Mouse (Mus musculus): ENCODE measurements around the gene Phyhd1. TPM values are rescaled to one million over a fixed set of nuclear protein-coding genes. Genes with fewer than 3 reads are reported as not detected.

Gene Phyhd1
- polyA plus RNA-seq (2014; fragmentation: Nextera tagmentation; extraction: Ambion mirVana), result 13.3 and 14.1 TPM in 2 replicates

DNA sequence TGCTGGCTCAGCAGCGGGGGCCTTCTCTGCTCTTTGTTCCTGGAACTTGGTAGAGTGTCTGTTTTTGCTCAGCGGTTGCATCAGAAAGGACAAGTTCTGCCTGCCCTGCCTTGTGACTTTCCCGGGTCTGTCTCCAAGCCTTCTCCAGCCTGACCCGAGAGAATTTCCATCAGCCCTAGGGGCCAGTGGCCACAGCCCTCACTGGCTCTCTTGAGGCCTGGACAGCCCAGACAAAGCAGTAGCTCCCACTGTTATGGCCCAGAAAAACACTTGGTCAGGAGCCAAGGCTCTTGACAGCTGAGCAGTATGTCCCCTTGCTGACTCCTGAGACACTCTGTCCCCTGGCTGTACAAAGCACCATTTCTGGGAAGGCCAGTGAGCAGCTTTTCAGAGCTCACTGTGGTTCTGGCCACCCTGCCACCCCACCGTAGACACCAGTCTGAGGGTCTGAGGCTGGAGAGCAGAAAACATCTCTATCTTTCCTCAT is at the start of gene Phyhd1:
Gene Phyhd1, plus strand, starts transcription at position 437 of the 487 bp plus-strand sequence.
- DNase-seq (ENCODE audit: low spot score), result peak; percentile 64
- 35% methylated on average over 5 of the region's 5 CpGs for WGBS
- Histone ChIP-seq H3K27ac (ENCODE audit: low read depth) (peak within 1 kb of the TSS; percentile 79), H3K27me3 (replicated peaks; ENCODE audit: control insufficient read depth, insufficient read depth, low read length) (no peaks in the 10 kb centered on the region), H3K9me3 (ENCODE audit: control insufficient read depth, low read length) (no peaks in the 10 kb centered on the region), H3K4me1 (replicated peaks; ENCODE audit: control insufficient read depth, insufficient read depth, low read length) (peaks cover 29% of the 10 kb centered on the region), H3K4me3 (ENCODE audit: low read depth, low read length) (peak within 1 kb of the TSS; percentile 8; the same call in 1 of the 2 replicates), H3K9ac (ENCODE audit: low read length) (peak within 1 kb of the TSS; percentile 27), H3K36me3 (ENCODE audit: control insufficient read depth, insufficient read depth, low read length) (peaks cover 37% of the 10 kb centered on the region), H3K4me2 (ENCODE audit: low read length) (peak within 1 kb of the TSS; percentile 46)
- no peak for ATAC-seq (replicated peaks; ENCODE audit: low FRiP score, low TSS enrichment, low read depth)

DNA sequence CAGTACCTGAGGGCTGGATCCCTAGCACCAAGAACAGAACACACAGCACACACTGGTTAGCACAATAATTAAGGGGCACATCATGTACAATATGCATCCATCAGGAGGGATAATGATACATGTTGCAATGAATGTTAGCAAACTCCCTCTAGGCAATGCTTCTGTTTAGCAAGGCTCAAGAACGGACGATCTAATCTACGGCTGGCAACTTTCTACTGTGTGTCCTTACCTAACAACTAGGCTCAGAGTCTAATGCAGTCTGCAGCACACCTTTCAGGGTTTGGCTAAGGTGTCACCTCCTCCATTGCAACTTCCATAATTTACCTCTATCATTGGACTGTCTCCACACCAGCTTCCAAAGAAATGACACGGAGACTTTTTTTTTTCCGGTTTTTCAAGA is 49.7 kb upstream of the Phyhd1 start:
- no peak overlapping the region for H3K4me2 ChIP-seq (ENCODE audit: low read length)
- no peak overlapping the region for H3K4me3 ChIP-seq (ENCODE audit: low read depth, low read length)
- ATAC-seq (replicated peaks; ENCODE audit: low FRiP score, low TSS enrichment, low read depth), result no peak
- 92% methylated on average over 5 of the region's 5 CpGs for WGBS
- no peaks in the 10 kb centered on the region for H3K36me3 ChIP-seq (ENCODE audit: control insufficient read depth, insufficient read depth, low read length)
- H3K4me1 ChIP-seq (replicated peaks; ENCODE audit: control insufficient read depth, insufficient read depth, low read length), result no peaks in the 10 kb centered on the region
- no peak overlapping the region for H3K27ac ChIP-seq (ENCODE audit: low read depth)
- no peaks in the 10 kb centered on the region for H3K27me3 ChIP-seq (replicated peaks; ENCODE audit: control insufficient read depth, insufficient read depth, low read length)
- no peak for DNase-seq (ENCODE audit: low spot score)
- H3K9ac ChIP-seq (ENCODE audit: low read length), result no peak overlapping the region
- no peaks in the 10 kb centered on the region for H3K9me3 ChIP-seq (ENCODE audit: control insufficient read depth, low read length)

GRCm38 (mm10) chr2:30235593-30235992 is 30.4 kb upstream of the Phyhd1 start:
- Histone ChIP-seq H3K27ac (ENCODE audit: low read depth) (no peak overlapping the region), H3K4me3 (ENCODE audit: low read depth, low read length) (no peak overlapping the region), H3K9ac (ENCODE audit: low read length) (no peak overlapping the region), H3K27me3 (replicated peaks; ENCODE audit: control insufficient read depth, insufficient read depth, low read length) (no peaks in the 10 kb centered on the region), H3K4me2 (ENCODE audit: low read length) (no peak overlapping the region), H3K36me3 (ENCODE audit: control insufficient read depth, insufficient read depth, low read length) (peaks cover 6% of the 10 kb centered on the region), H3K9me3 (ENCODE audit: control insufficient read depth, low read length) (no peaks in the 10 kb centered on the region), H3K4me1 (replicated peaks; ENCODE audit: control insufficient read depth, insufficient read depth, low read length) (peaks cover 23% of the 10 kb centered on the region)
- ATAC-seq (replicated peaks; ENCODE audit: low FRiP score, low TSS enrichment, low read depth) (no peak), DNase-seq (ENCODE audit: low spot score) (no peak)
- 83% methylated on average over 5 of the region's 5 CpGs for WGBS

DNA sequence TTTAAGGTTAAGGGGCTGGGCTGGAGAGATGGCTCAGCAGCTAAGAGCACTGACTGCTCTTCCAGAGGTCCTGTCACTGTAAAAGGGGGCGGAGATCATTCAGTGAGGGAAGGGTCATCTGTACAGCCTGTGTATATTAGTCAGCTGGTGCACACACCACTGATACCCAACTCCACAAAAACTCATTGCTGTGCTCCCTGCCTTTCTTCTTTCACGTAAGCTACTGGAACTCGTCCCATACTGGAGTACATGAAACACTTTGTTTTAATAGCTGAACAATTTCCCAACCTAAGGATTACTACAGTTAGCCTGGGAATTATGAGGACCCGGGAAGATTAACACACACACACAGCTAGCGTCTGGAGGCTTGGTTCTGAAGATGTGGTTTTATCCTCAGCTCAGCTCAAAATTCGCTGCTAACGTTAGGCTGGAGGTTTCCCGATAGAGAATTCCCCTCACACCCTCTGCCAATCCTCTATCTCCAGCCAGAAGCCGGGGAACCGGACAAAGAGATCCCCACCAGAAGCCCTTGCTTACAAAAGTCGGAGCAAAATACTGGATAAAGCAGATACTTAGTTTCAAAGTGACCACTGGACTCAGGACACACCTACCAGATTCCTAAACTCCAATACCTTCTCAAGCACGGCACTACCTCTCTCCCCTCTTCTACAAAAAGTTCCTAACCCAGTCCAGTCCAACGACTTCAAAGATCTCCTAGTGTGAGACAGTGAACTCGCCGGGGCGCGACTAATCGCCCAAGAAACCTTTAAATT is 29.4 kb upstream of the Phyhd1 start:
- H3K36me3 ChIP-seq (ENCODE audit: control insufficient read depth, insufficient read depth, low read length), result peaks cover 16% of the 10 kb centered on the region
- peak; percentile 12; the same call in 1 of the 2 replicates for ATAC-seq (replicated peaks; ENCODE audit: low FRiP score, low TSS enrichment, low read depth)

GRCm38 (mm10) chr2:30237199-30237880 is 28.7 kb upstream of the Phyhd1 start, which contains the start of gene Lrrc8a:
Lrrc8a (plus strand) TSS chr2:30237715.
- Histone ChIP-seq H3K4me2 (ENCODE audit: low read length) (peak within 1 kb of the TSS; percentile 89), H3K9me3 (ENCODE audit: control insufficient read depth, low read length) (no peaks in the 10 kb centered on the region), H3K4me3 (ENCODE audit: low read depth, low read length) (peak within 1 kb of the TSS; percentile 64), H3K9ac (ENCODE audit: low read length) (peak within 1 kb of the TSS; percentile 78), H3K27me3 (replicated peaks; ENCODE audit: control insufficient read depth, insufficient read depth, low read length) (no peaks in the 10 kb centered on the region), H3K36me3 (ENCODE audit: control insufficient read depth, insufficient read depth, low read length) (peaks cover 21% of the 10 kb centered on the region), H3K4me1 (replicated peaks; ENCODE audit: control insufficient read depth, insufficient read depth, low read length) (peaks cover 23% of the 10 kb centered on the region), H3K27ac (ENCODE audit: low read depth) (peak within 1 kb of the TSS; percentile 87)
- peak; percentile 100 for DNase-seq (ENCODE audit: low spot score)
- peak; percentile 97 for ATAC-seq (replicated peaks; ENCODE audit: low FRiP score, low TSS enrichment, low read depth)
- WGBS, result under 1% methylated on average over 58 of the region's 67 CpGs

More for the DNA sequence above, 29.4 kb upstream of the Phyhd1 start:
- H3K4me3 ChIP-seq (ENCODE audit: low read depth, low read length), result peak overlapping the region; percentile 64
- no peaks in the 10 kb centered on the region for H3K9me3 ChIP-seq (ENCODE audit: control insufficient read depth, low read length)
- peak overlapping the region; percentile 78 for H3K9ac ChIP-seq (ENCODE audit: low read length)
- H3K27ac ChIP-seq (ENCODE audit: low read depth), result peak overlapping the region; percentile 87
- 2% methylated on average over 18 of the region's 18 CpGs for WGBS
- peaks cover 23% of the 10 kb centered on the region for H3K4me1 ChIP-seq (replicated peaks; ENCODE audit: control insufficient read depth, insufficient read depth, low read length)
- H3K27me3 ChIP-seq (replicated peaks; ENCODE audit: control insufficient read depth, insufficient read depth, low read length), result no peaks in the 10 kb centered on the region
- DNase-seq (ENCODE audit: low spot score), result no peak
- H3K4me2 ChIP-seq (ENCODE audit: low read length), result peak overlapping the region; percentile 87

GRCm38 (mm10) chr2:30237881-30238280 is 28.1 kb upstream of the Phyhd1 start:
- peak overlapping the region; percentile 87 for H3K27ac ChIP-seq (ENCODE audit: low read depth)
- H3K4me2 ChIP-seq (ENCODE audit: low read length), result peak overlapping the region; percentile 89
- peaks cover 23% of the 10 kb centered on the region for H3K36me3 ChIP-seq (ENCODE audit: control insufficient read depth, insufficient read depth, low read length)
- H3K4me1 ChIP-seq (replicated peaks; ENCODE audit: control insufficient read depth, insufficient read depth, low read length), result peaks cover 23% of the 10 kb centered on the region
- H3K27me3 ChIP-seq (replicated peaks; ENCODE audit: control insufficient read depth, insufficient read depth, low read length), result no peaks in the 10 kb centered on the region
- ATAC-seq (replicated peaks; ENCODE audit: low FRiP score, low TSS enrichment, low read depth), result peak; percentile 90
- no peaks in the 10 kb centered on the region for H3K9me3 ChIP-seq (ENCODE audit: control insufficient read depth, low read length)
- H3K4me3 ChIP-seq (ENCODE audit: low read depth, low read length), result peak overlapping the region; percentile 64
- peak; percentile 87 for DNase-seq (ENCODE audit: low spot score)
- peak overlapping the region; percentile 78 for H3K9ac ChIP-seq (ENCODE audit: low read length)
- WGBS, result under 1% methylated on average over 37 of the region's 42 CpGs

DNA sequence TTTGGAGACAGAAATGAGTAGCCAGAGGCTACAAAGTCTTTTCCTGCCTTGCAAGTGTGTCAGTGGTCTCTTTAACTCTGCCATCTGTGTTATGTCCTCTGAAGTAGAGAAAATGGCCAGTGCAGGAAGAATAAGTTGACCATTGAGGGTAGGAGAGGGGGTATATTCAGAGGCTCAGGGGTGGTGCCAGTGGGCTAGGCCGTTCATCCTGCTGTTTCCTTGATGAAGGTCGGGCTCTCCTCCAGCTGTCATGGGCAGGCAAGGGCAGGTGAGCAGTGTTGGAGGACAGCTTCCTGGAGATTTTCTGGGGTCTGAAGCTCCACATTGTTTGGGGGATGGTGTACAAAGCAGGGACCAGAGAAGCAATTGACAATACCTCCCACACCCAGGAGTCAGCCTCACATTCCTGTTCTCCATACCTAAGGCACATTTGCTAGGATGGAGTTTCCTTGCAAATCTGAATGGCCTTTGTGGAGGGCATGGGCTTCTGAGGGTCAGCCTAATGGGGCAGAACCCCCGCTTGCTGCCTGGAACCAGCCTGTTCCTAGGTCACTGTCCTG is 27.0 kb upstream of the Phyhd1 start:
- WGBS, result 71% methylated on average over 3 of the region's 3 CpGs
- H3K36me3 ChIP-seq (ENCODE audit: control insufficient read depth, insufficient read depth, low read length), result peaks cover 29% of the 10 kb centered on the region
- peak overlapping the region; percentile 89 for H3K4me2 ChIP-seq (ENCODE audit: low read length)
- H3K9me3 ChIP-seq (ENCODE audit: control insufficient read depth, low read length), result no peaks in the 10 kb centered on the region
- H3K9ac ChIP-seq (ENCODE audit: low read length), result peak overlapping the region; percentile 78
- ATAC-seq (replicated peaks; ENCODE audit: low FRiP score, low TSS enrichment, low read depth) (no peak), DNase-seq (ENCODE audit: low spot score) (no peak)
- peak overlapping the region; percentile 64 for H3K4me3 ChIP-seq (ENCODE audit: low read depth, low read length)
- H3K4me1 ChIP-seq (replicated peaks; ENCODE audit: control insufficient read depth, insufficient read depth, low read length), result peaks cover 23% of the 10 kb centered on the region
- H3K27me3 ChIP-seq (replicated peaks; ENCODE audit: control insufficient read depth, insufficient read depth, low read length), result no peaks in the 10 kb centered on the region
- no peak overlapping the region for H3K27ac ChIP-seq (ENCODE audit: low read depth)

DNA sequence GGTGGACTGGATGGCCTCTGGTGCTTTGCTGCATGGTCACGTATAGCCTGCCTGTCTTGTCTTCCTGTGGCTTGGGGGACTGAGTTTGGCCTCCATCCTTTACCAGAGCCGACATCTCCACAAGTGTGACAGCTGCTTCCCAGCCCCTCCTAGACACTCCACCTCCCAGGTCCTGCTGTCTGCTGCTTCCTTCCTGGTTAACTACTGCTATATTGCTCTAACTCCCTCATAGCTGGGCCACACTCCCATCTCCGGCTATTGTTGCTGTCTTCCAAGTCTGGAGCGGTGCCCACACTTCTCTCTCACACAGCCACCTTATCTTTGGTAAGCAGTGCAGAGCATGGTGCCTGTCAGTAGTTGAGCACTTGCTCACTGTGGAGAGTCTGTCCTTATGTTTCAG is 26.2 kb upstream of the Phyhd1 start:
- no peaks in the 10 kb centered on the region for H3K9me3 ChIP-seq (ENCODE audit: control insufficient read depth, low read length)
- 69% methylated on average over 4 of the region's 4 CpGs for WGBS
- H3K4me2 ChIP-seq (ENCODE audit: low read length), result no peak overlapping the region; the same call in 1 of the 2 replicates
- DNase-seq (ENCODE audit: low spot score) (no peak), ATAC-seq (replicated peaks; ENCODE audit: low FRiP score, low TSS enrichment, low read depth) (no peak)
- H3K36me3 ChIP-seq (ENCODE audit: control insufficient read depth, insufficient read depth, low read length), result peaks cover 32% of the 10 kb centered on the region
- no peak overlapping the region for H3K9ac ChIP-seq (ENCODE audit: low read length)
- peaks cover 23% of the 10 kb centered on the region for H3K4me1 ChIP-seq (replicated peaks; ENCODE audit: control insufficient read depth, insufficient read depth, low read length)
- H3K27ac ChIP-seq (ENCODE audit: low read depth), result 0 out of 2 replicates have a peak overlapping the region, but pooled peaks have one; percentile 5
- no peak overlapping the region for H3K4me3 ChIP-seq (ENCODE audit: low read depth, low read length)
- no peaks in the 10 kb centered on the region for H3K27me3 ChIP-seq (replicated peaks; ENCODE audit: control insufficient read depth, insufficient read depth, low read length)

Data from intestine, embryonic 14.5 days (tissue).